Mouse (Mus musculus) mouse embryonic stem cell (cell line): ENCODE measurements at regions not wholly inside any gene's neighbourhood (a gene's known extent, or its start where the extent isn't known, plus 50 kb on each side); places are given as distances from the start of the nearest gene placed in this dataset.

Experiments
- in situ Hi-C, 2 experiments: fragments of 300-500 bp; cut with MboI; formaldehyde crosslinking; loops; 1 replicate in 1 of 2; 3 replicates in 1 of 2; pipeline ENCODE4 v1.14.3; 2019 to 2020; ENCODE audit warnings: low sequenced_read_pairs in 2 of 2, low pct_unique_long_range_greater_than_20kb in 1 of 2, mixed read lengths in 1 of 2; ENCODE audit not compliant: unreplicated experiment in 1 of 2

- in situ Hi-C loops, result loop anchor here in 1 of 2 experiments (25.0 kb wide), 1 partner anchor 1583 kb away; the partner anchor contains the start of genes Foxg1 and Gm43517
Measured at GRCm38 (mm10) chr12:50970759-50971122, 321.8 kb upstream of the Prkd1 start.

GRCm38 (mm10) chr12:50969887-50970758, 321.2 kb upstream of the Prkd1 start:
- in situ Hi-C loops, result loop anchor here in 1 of 2 experiments (25.0 kb wide), 1 partner anchor 1583 kb away; the partner anchor contains the start of genes Foxg1 and Gm43517

GRCm38 (mm10) chr12:50969402-50969801, 320.5 kb upstream of the Prkd1 start:
- in situ Hi-C loops, result loop anchor here in 1 of 2 experiments (25.0 kb wide), 1 partner anchor 1582 kb away; the partner anchor contains the start of genes Foxg1 and Gm43517

- in situ Hi-C loops, result loop anchor here in 1 of 2 experiments (25.0 kb wide), 1 partner anchor 1580 kb away; the partner anchor contains the start of genes Foxg1 and Gm43517
Measured at GRCm38 (mm10) chr12:50967168-50967810, 318.4 kb upstream of the Prkd1 start.

GRCm38 (mm10) chr12:50953971-50954370, 305.1 kb upstream of the Prkd1 start:
- in situ Hi-C loops, result loop anchor here in 1 of 2 experiments (25.0 kb wide), 1 partner anchor 1567 kb away; the partner anchor contains the start of genes Foxg1 and Gm43517

- in situ Hi-C loops, result loop anchor here in 1 of 2 experiments (25.0 kb wide), 1 partner anchor 635 kb away; no protein-coding TSS in a partner anchor
Measured at GRCm38 (mm10) chr12:50947035-50947434, 298.1 kb upstream of the Prkd1 start.

- in situ Hi-C loops, result loop anchor here in 1 of 2 experiments (25.0 kb wide), 1 partner anchor 632 kb away; no protein-coding TSS in a partner anchor
Measured at GRCm38 (mm10) chr12:50943741-50944521, 295.0 kb upstream of the Prkd1 start.

GRCm38 (mm10) chr12:50943340-50943739, 294.4 kb upstream of the Prkd1 start:
- in situ Hi-C loops, result loop anchor here in 1 of 2 experiments (25.0 kb wide), 1 partner anchor 631 kb away; no protein-coding TSS in a partner anchor

GRCm38 (mm10) chr12:50935516-50935915, 286.6 kb upstream of the Prkd1 start:
- in situ Hi-C loops, result loop anchor here in 1 of 2 experiments (25.0 kb wide), 1 partner anchor 623 kb away; no protein-coding TSS in a partner anchor

- in situ Hi-C loops, result loop anchor here in 1 of 2 experiments (25.0 kb wide), 1 partner anchor 620 kb away; no protein-coding TSS in a partner anchor
Measured at GRCm38 (mm10) chr12:50932496-50932895, 283.6 kb upstream of the Prkd1 start.

GRCm38 (mm10) chr12:50929641-50930040, 280.7 kb upstream of the Prkd1 start:
- in situ Hi-C loops, result loop anchor here in 1 of 2 experiments (25.0 kb wide), 1 partner anchor 617 kb away; no protein-coding TSS in a partner anchor

- in situ Hi-C loops, result loop anchor here in 1 of 2 experiments (25.0 kb wide), 1 partner anchor 614 kb away; no protein-coding TSS in a partner anchor
Measured at GRCm38 (mm10) chr12:50926234-50926633, 277.3 kb upstream of the Prkd1 start.

GRCm38 (mm10) chr12:50921739-50922138, 272.8 kb upstream of the Prkd1 start:
- in situ Hi-C loops, result no loop called here

- in situ Hi-C loops, result no loop called here
Measured at GRCm38 (mm10) chr12:50899609-50900447, 250.9 kb upstream of the Prkd1 start.

GRCm38 (mm10) chr12:50897606-50898166, 248.8 kb upstream of the Prkd1 start:
- in situ Hi-C loops, result no loop called here

- in situ Hi-C loops, result no loop called here
Measured at GRCm38 (mm10) chr12:50893604-50894003, 244.7 kb upstream of the Prkd1 start.

GRCm38 (mm10) chr12:50875796-50876195, 226.9 kb upstream of the Prkd1 start:
- in situ Hi-C loops, result no loop called here
